Mouse (Mus musculus): ENCODE results near the gene Snx21. TPM values are rescaled to one million over a fixed set of nuclear protein-coding genes. Genes with fewer than 3 reads are reported as not detected.

Snx21 gene
- total and polyA plus RNA-seq, 3 experiments: 3.8 to 7.7 TPM; not detected in 1

GRCm38 (mm10) chr2:164783926-164784581 is 1.6 kb upstream of the Snx21 start:
- no peak overlapping the region for H3K4me3 ChIP-seq (ENCODE audit: control insufficient read depth in 1 of 2, insufficient read depth in 1 of 2, low read depth in 2 of 2, low read length in 2 of 2)
- H3K9ac ChIP-seq (ENCODE audit: control insufficient read depth, low read depth, low read length, poor library complexity, severe bottlenecking): no peak overlapping the region
- H3K27ac ChIP-seq (ENCODE audit: control insufficient read depth, low read depth, low read length): no peak overlapping the region
- H3K27me3 ChIP-seq (ENCODE audit: control insufficient read depth in 1 of 2, insufficient read depth in 2 of 2, low read length in 2 of 2): no peaks in the 10 kb centered on the region
- peaks cover 0 to 5% of the 10 kb centered on the region in 2 experiments; a peak in 1 of 4 replicates for H3K36me3 ChIP-seq (ENCODE audit: control insufficient read depth in 1 of 2, insufficient read depth in 2 of 2, low read length in 2 of 2)
- no peaks in the 10 kb centered on the region for H3K9me3 ChIP-seq (replicated peaks; ENCODE audit: insufficient read depth, low read length)
- peaks cover 3 to 9% of the 10 kb centered on the region in 2 experiments; a peak in 3 of 4 replicates for H3K4me1 ChIP-seq (ENCODE audit: control insufficient read depth in 1 of 2, insufficient read depth in 2 of 2, low read length in 2 of 2)
- H3K79me2 ChIP-seq (ENCODE audit: control insufficient read depth, insufficient read depth, low read length, poor library complexity): no peaks in the 10 kb centered on the region; the same call in 1 of the 2 replicates
- TF ChIP-seq MYC (IDR thresholded peaks at IDR 0.05; ENCODE audit: low read depth, low read length) (peak; percentile 51; the same call in 1 of the 2 replicates), POLR2AphosphoS2 (IDR thresholded peaks at IDR 0.05; ENCODE audit: low read length) (no peak), HCFC1 (IDR thresholded peaks at IDR 0.05; ENCODE audit: low read depth, low read length) (peak; percentile 45; the same call in 1 of the 2 replicates), UBTF (IDR thresholded peaks at IDR 0.05; ENCODE audit: borderline replicate concordance, insufficient read depth, low read depth, low read length) (no peak), ZKSCAN1 (IDR thresholded peaks at IDR 0.05; ENCODE audit: low read depth, low read length) (no peak), ZC3H11A (IDR thresholded peaks at IDR 0.05; ENCODE audit: low read depth, low read length) (peak; percentile 47; the same call in 1 of the 2 replicates), ETS1 (IDR thresholded peaks at IDR 0.05; ENCODE audit: low read depth, low read length) (0 out of 2 replicates have a peak, but pooled peaks have one; percentile 6), BHLHE40 (IDR thresholded peaks at IDR 0.05; ENCODE audit: borderline replicate concordance, low read depth, low read length) (peak; percentile 21; the same call in 1 of the 2 replicates), MAX (IDR thresholded peaks at IDR 0.05; ENCODE audit: low read length) (no peak), CHD2 (IDR thresholded peaks at IDR 0.05; ENCODE audit: low read length) (no peak), EP300 (IDR thresholded peaks at IDR 0.05; ENCODE audit: low read depth in 1 of 2, low read length in 2 of 2) (no peak), POLR2AphosphoS5 (IDR thresholded peaks at IDR 0.05; ENCODE audit: borderline replicate concordance, low read depth, low read length) (no peak), JUND (IDR thresholded peaks at IDR 0.05; ENCODE audit: low read depth, low read length) (peak; percentile 44; the same call in 1 of the 2 replicates), SMC3 (IDR thresholded peaks at IDR 0.05; ENCODE audit: low read depth, low read length) (peak; percentile 59), E2F4 (IDR thresholded peaks at IDR 0.05; ENCODE audit: borderline replicate concordance, low read depth, low read length) (no peak), USF1 (IDR thresholded peaks at IDR 0.05; ENCODE audit: low read depth, low read length) (no peak), TAL1 (IDR thresholded peaks at IDR 0.05; ENCODE audit: low read length) (no peak), NRF1 (IDR thresholded peaks at IDR 0.05; ENCODE audit: insufficient read depth, low read depth, low read length, poor library complexity, severe bottlenecking) (no peak), MXI1 (IDR thresholded peaks at IDR 0.05; ENCODE audit: low read depth, low read length) (0 out of 2 replicates have a peak, but pooled peaks have one; percentile 31), RAD21 (IDR thresholded peaks at IDR 0.05; ENCODE audit: low read depth, low read length) (peak; percentile 53), TBP (IDR thresholded peaks at IDR 0.05; ENCODE audit: low read depth, low read length) (no peak), SIN3A (IDR thresholded peaks at IDR 0.05; ENCODE audit: low read length) (peak; percentile 68), CTCF (IDR thresholded peaks at IDR 0.05 in 2 of 3, conservative IDR thresholded peaks at IDR 0.05 in 1 of 3; ENCODE audit: control insufficient read depth in 1 of 3, insufficient read depth in 1 of 3, low read depth in 2 of 3, low read length in 3 of 3, poor library complexity in 1 of 3, severe bottlenecking in 1 of 3) (peak; percentile 45 to 71 (median 55)), MAFK (IDR thresholded peaks at IDR 0.05; ENCODE audit: borderline replicate concordance, low read depth, low read length) (no peak)
- peak; percentile 82 for DNase-seq (ENCODE audit: low read depth, low spot score)
